Comparison of ENCODE assay signal across 25 mouse cellular contexts in the genomic region with DNA sequence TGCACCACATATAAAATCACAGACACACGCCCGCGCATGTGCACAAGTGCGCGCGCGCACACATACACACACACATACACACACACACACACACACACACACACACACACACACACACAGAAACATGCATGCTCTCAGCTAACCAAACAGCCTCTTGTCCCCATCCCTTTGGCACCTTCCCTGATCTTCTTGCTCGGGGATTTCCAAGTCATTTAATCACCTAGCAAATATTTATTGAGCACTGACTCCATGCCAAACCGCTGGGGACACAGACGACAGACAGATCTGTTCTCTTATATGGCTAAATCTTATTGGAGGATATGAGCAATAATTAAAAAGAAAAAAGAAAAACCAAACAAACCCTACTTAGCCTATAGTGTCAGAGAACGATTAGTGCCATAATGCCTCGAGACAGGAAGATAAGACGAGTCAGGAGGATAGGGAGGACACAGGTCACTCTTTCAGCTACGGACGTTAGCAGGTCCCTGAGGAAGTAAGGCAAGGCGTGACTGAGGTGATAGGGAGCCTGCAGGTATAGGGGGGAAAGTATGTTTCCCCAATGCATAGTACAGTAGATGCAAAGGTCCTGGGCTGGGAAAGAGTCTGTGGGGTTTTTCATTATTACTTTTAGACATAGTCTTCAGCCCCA. TPM values are rescaled to one million over a fixed set of nuclear protein-coding genes. Genes with fewer than 3 reads are reported as not detected.
DNase-seq lines count a peak whose midpoint lies in the region; ATAC-seq and TF ChIP-seq lines count a peak whose summit lies in the region.
"Had no signal": no experiment of that assay in that cellular context is flagged by ENCODE, and none has a peak within 500 bp of the region (broad histone marks: within the 10 kb centered on the region; RNA-seq: fewer than 3 reads in every experiment).

No protein-coding gene starts in this region.

- no peak overlapping the region for H3K9ac ChIP-seq in lung, postnatal 0 days (replicated peaks; ENCODE audit: low read depth)
- H3K9ac ChIP-seq in intestine, embryonic 16.5 days (ENCODE audit: low read depth, low read length) = no peak overlapping the region
- H3K9ac ChIP-seq in stomach, embryonic 15.5 days = no peak overlapping the region
- H3K9ac ChIP-seq: embryonic facial prominence, embryonic 15.5 days; forebrain, embryonic 12.5 days; hindbrain, embryonic 12.5 days had no signal

- no peak overlapping the region for H3K4me2 ChIP-seq in lung, postnatal 0 days (replicated peaks; ENCODE audit: low read depth, low read length)
- no peak overlapping the region for H3K4me2 ChIP-seq in intestine, embryonic 16.5 days (ENCODE audit: low read depth, low read length)
- H3K4me2 ChIP-seq in stomach, embryonic 15.5 days = no peak overlapping the region
- H3K4me2 ChIP-seq: embryonic facial prominence, embryonic 15.5 days; forebrain, embryonic 12.5 days; hindbrain, embryonic 12.5 days had no signal

- 57% methylated on average over 16 of the region's 16 CpGs for whole genome bisulfite sequencing in lung, postnatal 0 days
- WGBS in intestine, embryonic 16.5 days = 65% methylated on average over 16 of the region's 16 CpGs
- WGBS in stomach, embryonic 15.5 days = 68% methylated on average over 16 of the region's 16 CpGs
- WGBS in cerebellum, adult 2 months = 82% methylated on average over 16 of the region's 16 CpGs

- TF ChIP-seq POLR2A in cerebellum, adult 2 months (IDR thresholded peaks at IDR 0.05; ENCODE audit: borderline replicate concordance, insufficient read depth, low read length) = no peak

- no peak for TF ChIP-seq CTCF in lung, postnatal 0 days (IDR thresholded peaks at IDR 0.05)
- no peak for TF ChIP-seq CTCF in cerebellum, adult 2 months (IDR thresholded peaks at IDR 0.05; ENCODE audit: borderline replicate concordance, insufficient read depth, low read depth, low read length)

- DNase-seq in lung, postnatal 36 days = peak; percentile 21
- DNase-seq in lung, postnatal 0 days (ENCODE audit: low spot score) = no peak
- DNase-seq in cerebellum, adult 2 months = no peak
- no peak for DNase-seq in right cerebral cortex, postnatal 36 days (ENCODE audit: low spot score in 2 of 2)
- DNase-seq: adrenal gland, adult 2 months; adrenal gland, postnatal 25 days; cerebellum, adult 18-20 months; cerebellum, postnatal 10 days; embryo, embryonic 11 days; gastrocnemius, adult 2 months; gastrocnemius, postnatal 25 days; heart, postnatal 10 days; heart, postnatal 4 days had no signal

- H3K4me3 ChIP-seq in lung, postnatal 0 days (ENCODE audit: low read depth, low read length) = no peak overlapping the region
- H3K4me3 ChIP-seq in intestine, embryonic 16.5 days (ENCODE audit: low read length) = no peak overlapping the region
- H3K4me3 ChIP-seq in stomach, embryonic 15.5 days (replicated peaks) = no peak overlapping the region
- no peak overlapping the region for H3K4me3 ChIP-seq in cerebellum, adult 2 months (replicated peaks; ENCODE audit: insufficient read depth, low read depth, low read length)
- H3K4me3 ChIP-seq: embryonic facial prominence, embryonic 15.5 days; erythroblast, embryonic 14.5 days; forebrain, embryonic 12.5 days; gastrocnemius, adult 2 months; heart, embryonic 10.5 days; hindbrain, embryonic 12.5 days had no signal

- no peaks in the 10 kb centered on the region for H3K36me3 ChIP-seq in lung, postnatal 0 days (ENCODE audit: insufficient read depth, low read length)
- H3K36me3 ChIP-seq in intestine, embryonic 16.5 days (ENCODE audit: control insufficient read depth, insufficient read depth, low read length) = no peaks in the 10 kb centered on the region
- no peaks in the 10 kb centered on the region for H3K36me3 ChIP-seq in stomach, embryonic 15.5 days
- H3K36me3 ChIP-seq: embryonic facial prominence, embryonic 15.5 days; forebrain, embryonic 12.5 days; heart, embryonic 10.5 days; hindbrain, embryonic 12.5 days had no signal

- no peaks in the 10 kb centered on the region for H3K27me3 ChIP-seq in lung, postnatal 0 days (replicated peaks; ENCODE audit: insufficient read depth, low read length)
- H3K27me3 ChIP-seq in intestine, embryonic 16.5 days (replicated peaks; ENCODE audit: control insufficient read depth, insufficient read depth, low read length) = no peaks in the 10 kb centered on the region
- H3K27me3 ChIP-seq in stomach, embryonic 15.5 days (replicated peaks) = no peaks in the 10 kb centered on the region
- no peaks in the 10 kb centered on the region for H3K27me3 ChIP-seq in cerebellum, adult 2 months (ENCODE audit: control insufficient read depth, insufficient read depth, low read length)
- H3K27me3 ChIP-seq: CH12.LX; embryonic facial prominence, embryonic 15.5 days; forebrain, embryonic 12.5 days; hindbrain, embryonic 12.5 days had no signal

- H3K9me3 ChIP-seq in lung, postnatal 0 days (ENCODE audit: low read length) = no peaks in the 10 kb centered on the region
- H3K9me3 ChIP-seq in intestine, embryonic 16.5 days (ENCODE audit: control insufficient read depth, low read length) = no peaks in the 10 kb centered on the region
- H3K9me3 ChIP-seq in stomach, embryonic 15.5 days = no peaks in the 10 kb centered on the region
- H3K9me3 ChIP-seq: embryonic facial prominence, embryonic 15.5 days; forebrain, embryonic 12.5 days; heart, embryonic 10.5 days; hindbrain, embryonic 12.5 days had no signal

- no peak overlapping the region for H3K27ac ChIP-seq in lung, postnatal 0 days (ENCODE audit: low read length)
- peak overlapping the region; percentile 23; the same call in 1 of the 2 replicates for H3K27ac ChIP-seq in intestine, embryonic 16.5 days (ENCODE audit: low read length)
- H3K27ac ChIP-seq in stomach, embryonic 15.5 days = no peak overlapping the region
- no peak overlapping the region for H3K27ac ChIP-seq in cerebellum, adult 2 months (ENCODE audit: insufficient read depth, low read length)
- H3K27ac ChIP-seq: embryonic facial prominence, embryonic 15.5 days; forebrain, embryonic 12.5 days; gastrocnemius, adult 2 months; heart, embryonic 10.5 days; hindbrain, embryonic 12.5 days had no signal

- H3K4me1 ChIP-seq in lung, postnatal 0 days (ENCODE audit: insufficient read depth, low read depth, low read length) = no peaks in the 10 kb centered on the region
- 0 out of 2 replicates have a peak, but pooled peaks cover 6% of the 10 kb centered on the region for H3K4me1 ChIP-seq in intestine, embryonic 16.5 days (ENCODE audit: control insufficient read depth, insufficient read depth, low read length)
- no peaks in the 10 kb centered on the region for H3K4me1 ChIP-seq in stomach, embryonic 15.5 days
- no peaks in the 10 kb centered on the region for H3K4me1 ChIP-seq in cerebellum, adult 2 months (ENCODE audit: control insufficient read depth, insufficient read depth, low read length)
- H3K4me1 ChIP-seq: embryonic facial prominence, embryonic 15.5 days; forebrain, embryonic 12.5 days; hindbrain, embryonic 12.5 days had no signal

- ATAC-seq in lung, postnatal 0 days = no peak
- ATAC-seq in intestine, embryonic 16.5 days = peak; percentile 62
- 0 out of 2 replicates have a peak, but pooled peaks have one; percentile 4 for ATAC-seq in stomach, embryonic 15.5 days (ENCODE audit: insufficient read depth, low FRiP score, low read depth)
- ATAC-seq: forebrain, embryonic 16.5 days; hindbrain, embryonic 16.5 days had no signal

- no peak for TF ChIP-seq EP300 in lung, postnatal 0 days (IDR thresholded peaks at IDR 0.05)

RNA-seq across cellular contexts. Expression of gene Ceacam16, which starts 6.8 kb away (rescaled TPM):
- polyA plus RNA-seq in lung, postnatal 0 days (2015; fragmentation: Nextera tagmentation; extraction: Ambion mirVana) = 0.13 and 0.18 TPM in 2 replicates
- not detected in 2 replicates for polyA plus RNA-seq in intestine, embryonic 16.5 days (2015; fragmentation: Nextera tagmentation; extraction: Ambion mirVana)
- 0.09 TPM in 1 of 2 replicates, not detected in the other for polyA plus RNA-seq in stomach, embryonic 15.5 days (2015; fragmentation: Nextera tagmentation; extraction: Ambion mirVana)
- polyA plus RNA-seq in cerebellum, adult 2 months (2012; rRNA removed) = 0.21 and 0.74 TPM in 2 replicates
- polyA plus RNA-seq: embryonic facial prominence, embryonic 11.5 days; embryonic facial prominence, embryonic 15.5 days; erythroblast, embryonic 14.5 days; forebrain, embryonic 12.5 days; heart, embryonic 10.5 days; heart, embryonic 14.5 days; hindbrain, embryonic 12.5 days had no signal

RNA-seq across cellular contexts. Expression of gene Gm19345, which starts 16.1 kb away (rescaled TPM):
- polyA plus RNA-seq in lung, postnatal 0 days (2015; fragmentation: Nextera tagmentation; extraction: Ambion mirVana) = 0.12 and 0.24 TPM in 2 replicates
- polyA plus RNA-seq in intestine, embryonic 16.5 days (2015; fragmentation: Nextera tagmentation; extraction: Ambion mirVana) = 0.13 and 0.27 TPM in 2 replicates
- 0.39 TPM in 1 of 2 replicates, not detected in the other for polyA plus RNA-seq in stomach, embryonic 15.5 days (2015; fragmentation: Nextera tagmentation; extraction: Ambion mirVana)
- 6.9 and 8.2 TPM in 2 replicates for polyA plus RNA-seq in cerebellum, adult 2 months (2012; rRNA removed)
- polyA plus RNA-seq: embryonic facial prominence, embryonic 11.5 days; erythroblast, embryonic 14.5 days; heart, embryonic 10.5 days; heart, embryonic 14.5 days had no signal

RNA-seq across cellular contexts. Expression of gene Ceacam19, which starts 19.9 kb away (rescaled TPM):
- polyA plus RNA-seq in lung, postnatal 0 days (2015; fragmentation: Nextera tagmentation; extraction: Ambion mirVana) = 0.04 TPM in 1 of 2 replicates, not detected in the other
- polyA plus RNA-seq in intestine, embryonic 16.5 days (2015; fragmentation: Nextera tagmentation; extraction: Ambion mirVana) = not detected in 2 replicates
- 0.64 and 1.1 TPM in 2 replicates for polyA plus RNA-seq in stomach, embryonic 15.5 days (2015; fragmentation: Nextera tagmentation; extraction: Ambion mirVana)
- not detected in 2 replicates for polyA plus RNA-seq in cerebellum, adult 2 months (2012; rRNA removed)
- polyA plus RNA-seq: adrenal gland, adult 2 months; embryonic facial prominence, embryonic 11.5 days; erythroblast, embryonic 14.5 days; forebrain, embryonic 12.5 days; forebrain, embryonic 16.5 days; heart, embryonic 10.5 days; heart, embryonic 14.5 days; hindbrain, embryonic 12.5 days; hindbrain, embryonic 16.5 days had no signal

RNA-seq across cellular contexts. Expression of gene Bcl3, which starts 45.3 kb away (rescaled TPM):
- 8.3 and 20.0 TPM in 2 replicates for polyA plus RNA-seq in lung, postnatal 0 days (2015; fragmentation: Nextera tagmentation; extraction: Ambion mirVana)
- polyA plus RNA-seq in intestine, embryonic 16.5 days (2015; fragmentation: Nextera tagmentation; extraction: Ambion mirVana) = 15.5 and 15.6 TPM in 2 replicates
- 8.9 and 10.4 TPM in 2 replicates for polyA plus RNA-seq in stomach, embryonic 15.5 days (2015; fragmentation: Nextera tagmentation; extraction: Ambion mirVana)
- polyA plus RNA-seq in cerebellum, adult 2 months (2012; rRNA removed) = 0.80 and 0.84 TPM in 2 replicates

RNA-seq across cellular contexts. Expression of gene Pvr, which starts 53.1 kb away (rescaled TPM):
- polyA plus RNA-seq in lung, postnatal 0 days (2015; fragmentation: Nextera tagmentation; extraction: Ambion mirVana) = 20.8 and 24.3 TPM in 2 replicates
- polyA plus RNA-seq in intestine, embryonic 16.5 days (2015; fragmentation: Nextera tagmentation; extraction: Ambion mirVana) = 13.9 and 16.5 TPM in 2 replicates
- 12.8 and 13.9 TPM in 2 replicates for polyA plus RNA-seq in stomach, embryonic 15.5 days (2015; fragmentation: Nextera tagmentation; extraction: Ambion mirVana)
- polyA plus RNA-seq in cerebellum, adult 2 months (2012; rRNA removed) = 7.4 and 7.5 TPM in 2 replicates
